Mouse (Mus musculus): ENCODE measurements around the gene P2ry2. TPM values are rescaled to one million over a fixed set of nuclear protein-coding genes. Genes with fewer than 3 reads are reported as not detected.
A peak's percentile ranks its signal among the peaks of the same experiment; 100 is the strongest.

Gene P2ry2
- 0.11 TPM in 1 of 2 replicates, not detected in the other for polyA plus RNA-seq (2015; fragmentation: Nextera tagmentation; extraction: Ambion mirVana)

DNA sequence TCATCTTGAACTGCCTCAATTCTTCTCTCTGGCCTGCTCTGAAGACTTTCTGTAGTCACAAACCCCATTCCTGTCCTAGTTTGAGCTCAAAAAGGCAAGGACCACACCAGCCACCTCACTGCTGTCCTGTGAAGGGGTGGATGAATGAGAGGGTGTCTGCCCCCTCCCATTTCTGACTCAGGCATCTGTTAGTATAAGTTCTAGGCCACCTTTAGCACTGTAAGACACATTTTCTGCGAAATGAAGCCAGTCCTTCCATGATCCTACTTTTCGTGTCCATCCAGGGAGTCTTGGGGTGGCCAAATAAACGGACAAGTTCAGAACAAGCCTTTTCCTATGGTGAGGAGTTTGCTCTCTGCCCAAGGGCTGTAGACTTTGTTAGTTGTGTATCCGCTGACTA lies at the start of gene P2ry2:
Gene P2ry2 (minus strand): TSS at position 326 of the 400 bp plus-strand sequence.
- no peaks in the 10 kb centered on the region for H3K9me3 ChIP-seq
- H3K4me1 ChIP-seq = peaks cover 12% of the 10 kb centered on the region
- 63% methylated on average over 4 of the region's 4 CpGs for WGBS
- peaks cover 41% of the 10 kb centered on the region for H3K27me3 ChIP-seq
- peak within 1 kb of the TSS; percentile 39 for H3K9ac ChIP-seq (replicated peaks)
- ATAC-seq (replicated peaks) = no peak
- no peak within 1 kb of the TSS for H3K27ac ChIP-seq (replicated peaks)
- H3K4me2 ChIP-seq (replicated peaks) = peak within 1 kb of the TSS; percentile 92
- H3K36me3 ChIP-seq = no peaks in the 10 kb centered on the region
- H3K4me3 ChIP-seq = peak within 1 kb of the TSS; percentile 44

- ATAC-seq (replicated peaks) = 0 out of 2 replicates have a peak, but pooled peaks have one; percentile 13
These were observed 49.6 kb upstream of the P2ry2 start for GRCm38 (mm10) chr7:101062246-101062645.

DNA sequence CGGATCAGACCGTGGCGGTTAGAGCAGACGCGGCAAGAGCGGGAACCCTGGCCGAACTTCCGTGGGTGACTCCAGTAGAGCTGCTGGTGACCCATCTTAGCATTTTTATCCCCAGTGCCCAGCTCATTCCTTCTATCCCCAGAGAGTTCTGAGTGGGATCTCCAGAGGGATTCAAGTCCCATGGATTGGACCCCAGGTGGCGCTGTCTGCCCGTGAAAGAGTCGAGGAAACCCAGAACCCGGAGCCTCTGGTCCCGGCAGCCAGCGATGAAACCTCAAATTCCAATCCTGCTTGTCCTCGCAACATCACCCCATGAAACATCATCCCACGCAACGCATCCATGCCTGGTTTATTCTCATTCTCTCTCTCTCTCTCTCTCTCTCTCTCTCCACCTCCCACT lies 48.7 kb upstream of the P2ry2 start:
- H3K4me2 ChIP-seq (replicated peaks) = peak overlapping the region; percentile 34; the same call in 1 of the 2 replicates
- H3K36me3 ChIP-seq = no peaks in the 10 kb centered on the region
- H3K27ac ChIP-seq (replicated peaks) = no peak overlapping the region
- no peaks in the 10 kb centered on the region for H3K27me3 ChIP-seq
- H3K4me3 ChIP-seq = no peak overlapping the region
- WGBS = 6% methylated on average over 17 of the region's 17 CpGs
- H3K9ac ChIP-seq (replicated peaks) = no peak overlapping the region
- ATAC-seq (replicated peaks) = peak; percentile 80
- no peaks in the 10 kb centered on the region for H3K9me3 ChIP-seq
- peaks cover 4% of the 10 kb centered on the region for H3K4me1 ChIP-seq

More at GRCm38 (mm10) chr7:101062246-101062645, 49.6 kb upstream of the P2ry2 start:
- Histone ChIP-seq H3K4me2 (replicated peaks) (no peak overlapping the region), H3K27me3 (no peaks in the 10 kb centered on the region), H3K9me3 (no peaks in the 10 kb centered on the region), H3K36me3 (no peaks in the 10 kb centered on the region), H3K4me1 (peaks cover 4% of the 10 kb centered on the region), H3K9ac (replicated peaks) (no peak overlapping the region), H3K4me3 (no peak overlapping the region), H3K27ac (replicated peaks) (no peak overlapping the region)
- 80% methylated on average over 6 of the region's 6 CpGs for WGBS

- Histone ChIP-seq H3K36me3 (no peaks in the 10 kb centered on the region), H3K9me3 (no peaks in the 10 kb centered on the region), H3K4me3 (no peak overlapping the region), H3K4me1 (peaks cover 4% of the 10 kb centered on the region), H3K4me2 (replicated peaks) (no peak overlapping the region), H3K9ac (replicated peaks) (no peak overlapping the region), H3K27me3 (no peaks in the 10 kb centered on the region), H3K27ac (replicated peaks) (no peak overlapping the region)
- ATAC-seq (replicated peaks) = no peak
- WGBS = 70% methylated on average over 5 of the region's 5 CpGs
These were observed 47.8 kb upstream of the P2ry2 start for GRCm38 (mm10) chr7:101060476-101060875.

DNA sequence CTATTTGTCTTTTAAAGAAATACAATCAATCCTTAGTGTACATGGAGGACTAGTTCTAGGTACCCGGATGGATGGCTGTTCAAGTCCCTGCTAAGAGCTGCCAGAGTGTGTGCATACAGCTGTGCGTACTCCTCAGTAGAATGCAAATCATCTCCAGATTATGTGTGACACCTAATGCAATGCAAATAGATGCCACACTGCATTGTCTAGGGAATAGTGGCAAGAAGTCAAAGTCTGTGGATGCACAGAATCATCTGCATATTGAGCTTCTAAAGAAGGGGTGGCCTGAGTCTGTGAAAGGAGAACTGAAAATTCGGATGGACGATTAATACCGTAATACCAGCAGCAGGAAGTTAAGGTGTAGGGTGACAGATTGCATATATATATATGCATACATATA lies 46.5 kb upstream of the P2ry2 start:
- 84% methylated on average over 5 of the region's 5 CpGs for WGBS
- ATAC-seq (replicated peaks) = no peak

DNA sequence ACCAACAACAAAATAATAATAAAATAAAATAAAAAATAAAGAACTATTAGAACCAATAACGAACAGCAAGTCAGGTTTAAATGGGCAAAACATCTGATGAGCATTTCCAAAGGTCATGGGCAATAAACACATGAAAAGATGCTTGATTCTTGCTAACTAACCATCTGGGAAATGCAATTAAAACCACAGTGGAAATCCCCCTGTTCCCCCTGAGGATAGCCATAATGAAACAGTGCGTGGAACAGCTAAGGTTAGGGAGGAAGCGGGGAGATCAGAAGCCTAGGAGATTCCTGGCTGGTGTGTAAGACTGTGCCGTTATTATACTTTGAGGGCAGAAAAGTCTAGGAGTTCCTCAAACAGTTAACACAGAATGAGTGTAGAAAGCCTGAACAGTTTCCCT lies 44.6 kb upstream of the P2ry2 start:
- H3K9me3 ChIP-seq = no peaks in the 10 kb centered on the region
- no peak overlapping the region for H3K27ac ChIP-seq (replicated peaks)
- H3K27me3 ChIP-seq = no peaks in the 10 kb centered on the region
- H3K36me3 ChIP-seq = no peaks in the 10 kb centered on the region
- 67% methylated on average over 4 of the region's 4 CpGs for WGBS
- ATAC-seq (replicated peaks) = no peak
- no peak overlapping the region for H3K4me3 ChIP-seq
- H3K4me1 ChIP-seq = peaks cover 4% of the 10 kb centered on the region
- no peak overlapping the region for H3K4me2 ChIP-seq (replicated peaks)
- no peak overlapping the region for H3K9ac ChIP-seq (replicated peaks)

More for the DNA sequence above, 46.5 kb upstream of the P2ry2 start:
- Histone ChIP-seq H3K9me3 (no peaks in the 10 kb centered on the region), H3K27me3 (no peaks in the 10 kb centered on the region), H3K36me3 (no peaks in the 10 kb centered on the region), H3K9ac (replicated peaks) (no peak overlapping the region), H3K4me3 (no peak overlapping the region), H3K4me1 (peaks cover 4% of the 10 kb centered on the region), H3K4me2 (replicated peaks) (no peak overlapping the region), H3K27ac (replicated peaks) (no peak overlapping the region)

DNA sequence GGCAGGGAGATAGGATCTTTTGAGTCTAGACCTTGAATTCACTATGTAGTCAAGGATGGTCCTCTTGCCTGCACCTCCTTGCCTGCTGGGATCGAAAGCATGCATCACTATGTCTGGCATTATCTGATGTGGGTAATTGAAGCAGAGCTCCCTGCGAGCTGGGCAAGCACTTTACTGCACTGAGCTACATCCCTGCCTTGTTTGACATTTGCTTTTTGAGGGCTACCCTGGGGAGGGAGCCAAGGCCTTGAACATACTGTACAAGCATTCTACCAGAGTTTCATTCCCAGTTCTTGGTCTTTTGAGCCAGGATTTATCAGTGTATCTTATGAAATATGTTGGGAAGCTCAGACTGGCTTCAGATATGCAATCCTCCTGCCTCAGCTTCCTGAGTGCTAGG lies 40.5 kb upstream of the P2ry2 start:
- no peak overlapping the region for H3K4me2 ChIP-seq (replicated peaks)
- no peak overlapping the region for H3K9ac ChIP-seq (replicated peaks)
- no peak for ATAC-seq (replicated peaks)
- no peaks in the 10 kb centered on the region for H3K27me3 ChIP-seq
- no peak overlapping the region for H3K4me3 ChIP-seq
- no peaks in the 10 kb centered on the region for H3K36me3 ChIP-seq
- no peak overlapping the region for H3K27ac ChIP-seq (replicated peaks)
- H3K9me3 ChIP-seq = no peaks in the 10 kb centered on the region
- no peaks in the 10 kb centered on the region for H3K4me1 ChIP-seq
- WGBS = 70% methylated on average over 2 of the region's 2 CpGs

DNA sequence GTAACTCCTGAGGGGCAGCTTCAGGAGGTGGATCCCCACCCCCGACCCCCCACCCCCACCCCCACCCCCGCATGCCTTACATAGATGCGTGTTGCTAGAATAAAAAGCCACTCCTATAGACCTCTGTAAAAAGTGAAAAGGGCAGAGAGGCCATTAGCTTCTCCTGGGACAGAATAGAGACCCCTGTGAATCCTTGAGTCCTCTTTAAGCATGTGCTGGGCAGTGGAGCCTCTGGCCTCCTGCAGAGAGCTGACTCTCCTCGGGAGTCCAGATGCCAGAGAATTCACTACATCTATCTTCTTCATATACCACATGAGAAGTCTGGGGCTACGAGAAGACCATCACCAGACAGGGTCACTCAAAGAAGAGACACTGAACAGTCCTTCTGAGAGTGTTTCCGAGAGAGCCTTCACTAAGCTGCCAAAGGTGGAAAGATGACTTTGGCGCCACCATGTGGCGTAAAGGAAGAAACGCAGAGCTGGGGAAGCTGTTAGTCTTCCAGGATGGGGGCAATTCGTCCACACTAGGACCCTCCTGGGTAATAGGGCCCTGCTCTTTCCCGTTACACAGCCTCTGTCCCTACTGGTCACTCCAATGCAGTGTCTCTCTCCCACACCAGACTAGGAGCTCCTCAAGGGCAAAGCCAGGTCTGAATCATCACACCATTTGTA lies 39.0 kb upstream of the P2ry2 start:
- Histone ChIP-seq H3K4me2 (replicated peaks) (no peak overlapping the region), H3K9me3 (no peaks in the 10 kb centered on the region), H3K9ac (replicated peaks) (no peak overlapping the region), H3K4me1 (no peaks in the 10 kb centered on the region), H3K27me3 (no peaks in the 10 kb centered on the region), H3K36me3 (no peaks in the 10 kb centered on the region), H3K27ac (replicated peaks) (no peak overlapping the region), H3K4me3 (no peak overlapping the region)
- ATAC-seq (replicated peaks) = peak; percentile 64
- WGBS = 18% methylated on average over 11 of the region's 11 CpGs

GRCm38 (mm10) chr7:101050724-101051550 lies 38.3 kb upstream of the P2ry2 start:
- 76% methylated on average over 13 of the region's 13 CpGs for WGBS

GRCm38 (mm10) chr7:101049326-101050087 lies 36.8 kb upstream of the P2ry2 start:
- no peaks in the 10 kb centered on the region for H3K9me3 ChIP-seq
- ATAC-seq (replicated peaks) = no peak
- 85% methylated on average over 7 of the region's 7 CpGs for WGBS

More at GRCm38 (mm10) chr7:101050724-101051550, 38.3 kb upstream of the P2ry2 start:
- Histone ChIP-seq H3K27me3 (no peaks in the 10 kb centered on the region), H3K4me2 (replicated peaks) (no peak overlapping the region), H3K9me3 (no peaks in the 10 kb centered on the region), H3K36me3 (no peaks in the 10 kb centered on the region), H3K4me1 (no peaks in the 10 kb centered on the region), H3K27ac (replicated peaks) (no peak overlapping the region), H3K9ac (replicated peaks) (no peak overlapping the region), H3K4me3 (no peak overlapping the region)
- ATAC-seq (replicated peaks) = no peak; the same call in 1 of the 2 replicates

DNA sequence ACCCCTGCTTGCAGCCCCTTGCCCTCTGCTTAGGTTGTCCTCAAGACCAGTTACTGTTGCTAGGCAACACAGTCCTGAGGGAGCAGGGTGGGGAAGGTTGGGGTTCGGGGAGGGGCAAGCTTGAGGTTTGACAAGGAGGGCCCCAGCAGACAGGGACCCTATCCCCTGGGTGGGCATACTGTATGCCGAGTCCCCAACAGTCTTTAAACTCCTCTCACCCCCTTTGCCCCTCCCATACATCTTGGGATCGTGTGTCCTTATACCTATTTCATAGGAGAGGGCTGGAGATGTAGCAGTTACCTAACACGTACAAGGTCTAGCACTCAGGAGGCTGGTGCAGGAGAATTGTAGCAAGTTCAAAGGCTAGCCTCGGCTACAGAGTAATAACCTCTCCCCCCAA lies 35.6 kb upstream of the P2ry2 start:
- Histone ChIP-seq H3K9ac (replicated peaks) (no peak overlapping the region), H3K36me3 (no peaks in the 10 kb centered on the region), H3K4me1 (no peaks in the 10 kb centered on the region), H3K27ac (replicated peaks) (no peak overlapping the region), H3K27me3 (no peaks in the 10 kb centered on the region), H3K4me3 (no peak overlapping the region), H3K9me3 (no peaks in the 10 kb centered on the region), H3K4me2 (replicated peaks) (no peak overlapping the region)
- WGBS = 84% methylated on average over 5 of the region's 5 CpGs
- no peak for ATAC-seq (replicated peaks)

More at GRCm38 (mm10) chr7:101049326-101050087, 36.8 kb upstream of the P2ry2 start:
- Histone ChIP-seq H3K36me3 (no peaks in the 10 kb centered on the region), H3K4me3 (no peak overlapping the region), H3K4me1 (no peaks in the 10 kb centered on the region), H3K27me3 (no peaks in the 10 kb centered on the region), H3K9ac (replicated peaks) (no peak overlapping the region), H3K4me2 (replicated peaks) (no peak overlapping the region), H3K27ac (replicated peaks) (no peak overlapping the region)
